ENCODE assay signal across 8 mouse cellular contexts in the genomic region with DNA sequence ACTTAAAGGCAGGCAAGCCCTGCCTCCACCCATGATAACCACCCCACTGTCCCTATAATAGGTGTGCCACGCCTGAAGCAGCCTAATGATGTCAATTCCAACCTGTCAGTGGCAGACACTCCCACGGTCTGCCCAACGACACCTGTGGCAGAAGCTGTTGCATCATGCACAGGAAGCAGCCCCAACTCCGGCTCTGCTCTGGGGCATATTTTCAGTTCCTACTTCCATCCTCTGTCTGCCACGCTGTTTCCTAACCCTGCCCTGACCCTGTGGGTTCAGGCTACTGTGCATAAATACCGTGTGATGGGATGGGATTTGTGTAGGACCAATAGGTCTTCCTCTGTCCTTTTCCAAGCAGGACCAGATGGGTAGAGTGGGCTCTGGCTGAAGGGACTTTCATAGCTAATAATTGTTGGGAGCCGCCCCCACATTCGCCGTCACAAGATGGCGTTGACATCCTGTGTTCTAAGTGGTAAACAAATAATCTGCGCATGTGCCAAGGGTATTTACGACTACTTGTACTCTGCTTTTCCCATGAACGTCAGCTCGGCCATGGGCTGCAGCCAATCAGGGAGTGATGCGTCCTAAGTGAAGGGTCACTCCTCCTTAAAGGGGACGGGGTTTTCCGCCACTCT. TPM values are rescaled to one million over a fixed set of nuclear protein-coding genes. Genes with fewer than 3 reads are reported as not detected.
DNase-seq lines count a peak whose midpoint lies in the region; ATAC-seq and TF ChIP-seq lines count a peak whose summit lies in the region.
"Not testable (repeated sequence)": the region's sequence is repeated elsewhere in the genome, so short reads cannot be mapped to it uniquely, and the experiment has no call there.

No protein-coding gene starts in this region.

- H3K4me2 ChIP-seq in forebrain, embryonic 11.5 days (ENCODE audit: low read depth, low read length, severe bottlenecking): peak overlapping the region; percentile 50
- peak overlapping the region; percentile 53 for H3K4me2 ChIP-seq in heart, embryonic 15.5 days

- H3K27ac ChIP-seq in forebrain, embryonic 11.5 days (ENCODE audit: low read depth, low read length): not testable (repeated sequence)
- peak overlapping the region; percentile 40; the same call in 1 of the 2 replicates for H3K27ac ChIP-seq in heart, embryonic 15.5 days
- H3K27ac ChIP-seq in liver, adult 2 months (replicated peaks; ENCODE audit: insufficient read depth, low read depth, low read length): peak overlapping the region; percentile 76
- peak overlapping the region; percentile 70 for H3K27ac ChIP-seq in midbrain, embryonic 10.5 days (replicated peaks)
- peak overlapping the region; percentile 95 for H3K27ac ChIP-seq in small intestine, adult 2 months (ENCODE audit: insufficient read depth, low read depth, low read length)

- H3K4me1 ChIP-seq in forebrain, embryonic 11.5 days (replicated peaks; ENCODE audit: control insufficient read depth, insufficient read depth, low read length); heart, embryonic 15.5 days (replicated peaks); liver, adult 2 months (ENCODE audit: control insufficient read depth, insufficient read depth, low read length); small intestine, adult 2 months (ENCODE audit: control insufficient read depth, insufficient read depth, insufficient read length, low read length): not testable (repeated sequence)
- H3K4me1 ChIP-seq in midbrain, embryonic 10.5 days: peaks cover 13% of the 10 kb centered on the region

- not testable (repeated sequence) for H3K79me2 ChIP-seq in liver, adult 2 months (ENCODE audit: control insufficient read depth, insufficient read depth, low read length)

- peak overlapping the region; percentile 37; the same call in 1 of the 2 replicates for H3K9ac ChIP-seq in forebrain, embryonic 11.5 days (ENCODE audit: low read length)
- peak overlapping the region; percentile 32; the same call in 1 of the 2 replicates for H3K9ac ChIP-seq in heart, embryonic 15.5 days
- H3K9ac ChIP-seq in liver, adult 2 months (ENCODE audit: low read depth, low read length): peak overlapping the region; percentile 66

- H3K27me3 ChIP-seq in forebrain, embryonic 11.5 days (ENCODE audit: control insufficient read depth, insufficient read depth, low read length); heart, embryonic 15.5 days; liver, adult 2 months (ENCODE audit: control insufficient read depth, insufficient read depth, low read length); midbrain, embryonic 10.5 days (ENCODE audit: low read depth, poor library complexity, severe bottlenecking); small intestine, adult 2 months (ENCODE audit: control insufficient read depth, insufficient read depth, low read length): not testable (repeated sequence)

- H3K9me3 ChIP-seq in forebrain, embryonic 11.5 days (ENCODE audit: control insufficient read depth, low read length); heart, embryonic 15.5 days (replicated peaks); midbrain, embryonic 10.5 days (replicated peaks): not testable (repeated sequence)

- not testable (repeated sequence) for H3K36me3 ChIP-seq in forebrain, embryonic 11.5 days (ENCODE audit: control insufficient read depth, insufficient read depth, low read length); heart, embryonic 15.5 days; liver, adult 2 months (ENCODE audit: control insufficient read depth, insufficient read depth, low read length); midbrain, embryonic 10.5 days; small intestine, adult 2 months (ENCODE audit: control insufficient read depth, insufficient read depth, low read length)

- DNase-seq in cerebellum, adult 11 months: peak; percentile 51
- peak; percentile 44 for DNase-seq in forebrain, embryonic 11.5 days (ENCODE audit: low spot score)
- DNase-seq in kidney, adult 9 months: peak; percentile 83
- DNase-seq in liver, adult 2 months (ENCODE audit: extremely low read depth, low read depth, low spot score): peak; percentile 34
- DNase-seq in midbrain, embryonic 10.5 days (ENCODE audit: low spot score): not testable (repeated sequence)
- peak; percentile 58 for DNase-seq in yolk sac, embryonic 10.5 days (ENCODE audit: low spot score)

- peak overlapping the region; percentile 29 for H3K4me3 ChIP-seq in forebrain, embryonic 11.5 days (ENCODE audit: low read depth, low read length)
- peak overlapping the region; percentile 40 for H3K4me3 ChIP-seq in heart, embryonic 15.5 days
- H3K4me3 ChIP-seq in liver, adult 2 months (ENCODE audit: insufficient read depth, low read depth, low read length): peak overlapping the region; percentile 70
- peak overlapping the region; percentile 50 for H3K4me3 ChIP-seq in midbrain, embryonic 10.5 days
- peak overlapping the region; percentile 47 for H3K4me3 ChIP-seq in small intestine, adult 2 months (ENCODE audit: low read depth, low read length)

- ATAC-seq in forebrain, embryonic 11.5 days (replicated peaks; ENCODE audit: low FRiP score): peak; percentile 37; the same call in 1 of the 2 replicates
- not testable (repeated sequence) for ATAC-seq in heart, embryonic 15.5 days (replicated peaks; ENCODE audit: insufficient number of reproducible peaks, insufficient read depth, low FRiP score, low read depth)

- TF ChIP-seq POLR2A in liver, adult 2 months (IDR thresholded peaks at IDR 0.05; ENCODE audit: extremely low read depth, insufficient read depth, low read length); small intestine, adult 2 months (IDR thresholded peaks at IDR 0.05; ENCODE audit: low read depth, low read length): not testable (repeated sequence)

- 54% methylated on average over 14 of the region's 17 CpGs for WGBS in forebrain, embryonic 11.5 days
- WGBS in heart, embryonic 15.5 days: 63% methylated on average over 16 of the region's 17 CpGs
- WGBS in liver, adult 2 months: 78% methylated on average over 17 of the region's 17 CpGs
- WGBS in midbrain, embryonic 10.5 days: 67% methylated on average over 15 of the region's 17 CpGs
- WGBS in small intestine, adult 2 months: 59% methylated on average over 17 of the region's 17 CpGs

- not testable (repeated sequence) for TF ChIP-seq CTCF in liver, adult 2 months (IDR thresholded peaks at IDR 0.05; ENCODE audit: low read depth, low read length); small intestine, adult 2 months (IDR thresholded peaks at IDR 0.05; ENCODE audit: extremely low read depth, insufficient read length, insufficient replicate concordance, low read depth, low read length)

RNA-seq across cellular contexts. Expression of a gene that starts 5.0 kb away (rescaled TPM):
- polyA plus RNA-seq in forebrain, embryonic 11.5 days (2014; fragmentation: Nextera tagmentation; extraction: Ambion mirVana): 2.4 and 6.0 TPM in 2 replicates
- polyA plus RNA-seq in heart, embryonic 15.5 days (2015; fragmentation: Nextera tagmentation; extraction: Ambion mirVana): 1.9 and 3.8 TPM in 2 replicates
- total RNA-seq in liver, adult 2 months (2014; rRNA removed): 10.9 and 17.0 TPM in 2 replicates
- 3.9 and 5.7 TPM in 2 replicates for polyA plus RNA-seq in liver, adult 2 months (2012; rRNA removed)
- polyA plus RNA-seq in midbrain, embryonic 10.5 days (2016; fragmentation: Nextera tagmentation; extraction: Ambion mirVana): 2.9 and 3.0 TPM in 2 replicates
- 4.1 and 10.3 TPM in 2 replicates for polyA plus RNA-seq in small intestine, adult 2 months (2012; rRNA removed)

RNA-seq across cellular contexts. Expression of a gene that starts 43.5 kb away (rescaled TPM):
- polyA plus RNA-seq in forebrain, embryonic 11.5 days (2014; fragmentation: Nextera tagmentation; extraction: Ambion mirVana): 146 and 148 TPM in 2 replicates
- 56.7 and 74.8 TPM in 2 replicates for polyA plus RNA-seq in heart, embryonic 15.5 days (2015; fragmentation: Nextera tagmentation; extraction: Ambion mirVana)
- total RNA-seq in liver, adult 2 months (2014; rRNA removed): 0.65 and 2.3 TPM in 2 replicates
- 0.20 and 0.21 TPM in 2 replicates for polyA plus RNA-seq in liver, adult 2 months (2012; rRNA removed)
- polyA plus RNA-seq in midbrain, embryonic 10.5 days (2016; fragmentation: Nextera tagmentation; extraction: Ambion mirVana): 146 and 150 TPM in 2 replicates
- 2.2 and 4.1 TPM in 2 replicates for polyA plus RNA-seq in small intestine, adult 2 months (2012; rRNA removed)

Comparison
In these comparisons a context has a peak if more than half of its experiments do, and no peak if none do; other contexts are left out.
1. RNA of a gene that starts 43.5 kb away (polyA plus RNA-seq): 146 to 150 TPM in midbrain, embryonic 10.5 days, 146 to 148 TPM in forebrain, embryonic 11.5 days and 56.7 to 74.8 TPM in heart, embryonic 15.5 days; 2.2 to 4.1 TPM in small intestine, adult 2 months and 0.20 to 0.21 TPM in liver, adult 2 months; every median in the first group is over 10 times any median in the second.
2. Peak in every context shown above with its lines, with median percentiles within 50 percentile points of each other: H3K4me3 ChIP-seq and H3K9ac ChIP-seq.